Mouse (Mus musculus) erythroblast, embryonic 14.5 days (primary cell): ENCODE data around the gene Bmp8b. TPM values are rescaled to one million over a fixed set of nuclear protein-coding genes. Genes with fewer than 3 reads are reported as not detected.
"Not testable (repeated sequence)": the region's sequence is repeated elsewhere in the genome, so short reads cannot be mapped to it uniquely, and the experiment has no call there.

ENCODE experiments used
- H3K27me3 ChIP-seq: 2 replicates; pipeline ENCODE4 v1.6.1; 2012; ENCODE audit warnings: inconsistent platforms; ENCODE audit not compliant: control insufficient read depth
- H3K36me3 ChIP-seq: 2 replicates; pipeline ENCODE4 v1.6.1; 2012; ENCODE audit warnings: mild to moderate bottlenecking, inconsistent platforms; ENCODE audit not compliant: control insufficient read depth
- H3K4me1 ChIP-seq: 2 replicates; pipeline ENCODE4 v1.6.1; 2012; ENCODE audit warnings: inconsistent platforms; ENCODE audit not compliant: control insufficient read depth
- H3K4me3 ChIP-seq: replicated peaks from 2 replicates; pipeline ENCODE3; 2012; ENCODE audit warnings: moderate library complexity, mild to moderate bottlenecking, inconsistent platforms
- H3K9me3 ChIP-seq: 2 replicates; pipeline ENCODE4 v1.6.1; 2012; ENCODE audit warnings: low read length, inconsistent platforms, mixed read lengths; ENCODE audit not compliant: control insufficient read depth
- GATA1 ChIP-seq: IDR thresholded peaks from 2 replicates; pipeline ENCODE4 v1.6.1; 2012; ENCODE audit warnings: low read length, inconsistent platforms, mixed read lengths
- TAL1 ChIP-seq: IDR thresholded peaks from 3 replicates; pipeline ENCODE4 v1.6.1; 2012; ENCODE audit warnings: low read length, inconsistent platforms, mixed read lengths
- polyA plus RNA-seq: library from polyadenylated mRNA; stranded (reverse); fragments of >175 nt; gene quantifications from 2 replicates; pipeline ENCODE4 v1.2.3, GENCODE M21; 2012

The Bmp8b gene
- polyA plus RNA-seq, 1 experiment: not detected

- no peak for TF ChIP-seq GATA1
- no peak for TF ChIP-seq TAL1
- peaks cover 3% of the 10 kb centered on the region for H3K4me1 ChIP-seq
- no peaks in the 10 kb centered on the region for H3K9me3 ChIP-seq
- H3K4me3 ChIP-seq: no peak overlapping the region
- H3K27me3 ChIP-seq: peaks cover 22% of the 10 kb centered on the region
- H3K36me3 ChIP-seq: no peaks in the 10 kb centered on the region
Measured at GRCm38 (mm10) chr4:123160571-123160970, 55.6 kb downstream of the Bmp8b start.

GRCm38 (mm10) chr4:123161251-123161650, 56.3 kb downstream of the Bmp8b start:
- H3K27me3 ChIP-seq: peaks cover 22% of the 10 kb centered on the region
- not testable (repeated sequence) for H3K4me3 ChIP-seq, H3K36me3 ChIP-seq, H3K4me1 ChIP-seq, H3K9me3 ChIP-seq

GRCm38 (mm10) chr4:123162305-123162917, 57.4 kb downstream of the Bmp8b start:
- no peak for TF ChIP-seq GATA1
- no peak for TF ChIP-seq TAL1
- Histone ChIP-seq H3K4me3 (no peak overlapping the region), H3K9me3 (no peaks in the 10 kb centered on the region), H3K36me3 (no peaks in the 10 kb centered on the region), H3K27me3 (peaks cover 22% of the 10 kb centered on the region), H3K4me1 (peaks cover 3% of the 10 kb centered on the region)

GRCm38 (mm10) chr4:123164157-123164556, 59.2 kb downstream of the Bmp8b start:
- TF ChIP-seq GATA1 (no peak), TAL1 (no peak)
- H3K4me3 ChIP-seq: no peak overlapping the region
- peaks cover 3% of the 10 kb centered on the region for H3K4me1 ChIP-seq
- H3K9me3 ChIP-seq: no peaks in the 10 kb centered on the region
- no peaks in the 10 kb centered on the region for H3K36me3 ChIP-seq
- H3K27me3 ChIP-seq: peaks cover 22% of the 10 kb centered on the region

- H3K27me3 ChIP-seq: peaks cover 37% of the 10 kb centered on the region
- no peaks in the 10 kb centered on the region for H3K9me3 ChIP-seq
Measured at GRCm38 (mm10) chr4:123171811-123172210, 66.8 kb downstream of the Bmp8b start.

More at GRCm38 (mm10) chr4:123171811-123172210, 66.8 kb downstream of the Bmp8b start:
- Histone ChIP-seq H3K36me3 (no peaks in the 10 kb centered on the region), H3K4me1 (no peaks in the 10 kb centered on the region), H3K4me3 (no peak overlapping the region)
- no peak for TF ChIP-seq GATA1
- TF ChIP-seq TAL1: no peak

Other genes starting within 250 kb of the Bmp8b start
- gene Cap1, start 219.1 kb upstream of the Bmp8b start, polyA plus RNA-seq: 0.52 and 0.64 TPM in 2 replicates
- not detected in 2 replicates for gene Mfsd2a, start 144.0 kb upstream of the Bmp8b start, polyA plus RNA-seq
- gene Mycl, start 109.5 kb upstream of the Bmp8b start, polyA plus RNA-seq: 0.02 TPM in 1 of 2 replicates, not detected in the other
- gene Trit1, start 88.6 kb upstream of the Bmp8b start, polyA plus RNA-seq: 0.04 TPM in 1 of 2 replicates, not detected in the other
- gene Oxct2b, start 11.1 kb downstream of the Bmp8b start, polyA plus RNA-seq: not detected in 2 replicates
- 0.44 and 0.53 TPM in 2 replicates for gene Ppie, start 34.8 kb downstream of the Bmp8b start, polyA plus RNA-seq
- not detected in 2 replicates for gene Hpcal4, start 78.1 kb downstream of the Bmp8b start, polyA plus RNA-seq
- gene Nt5c1a, start 96.3 kb downstream of the Bmp8b start, polyA plus RNA-seq: not detected in 2 replicates
- gene Heyl, start 128.4 kb downstream of the Bmp8b start, polyA plus RNA-seq: not detected in 2 replicates
- gene Pabpc4, start 157.2 kb downstream of the Bmp8b start, polyA plus RNA-seq: 693 and 748 TPM in 2 replicates
- gene Oxct2a, start 218.5 kb downstream of the Bmp8b start, polyA plus RNA-seq: not detected in 2 replicates
- gene Bmp8a, start 238.1 kb downstream of the Bmp8b start, polyA plus RNA-seq: not detected in 2 replicates